Mouse (Mus musculus) neural tube, embryonic 10.5 days (tissue): ENCODE measurements around the gene Rab3ip.

ENCODE experiments used
- DNase-seq: peaks from one replicate; pipeline ENCODE4 v3.0.0-alpha.2; 2017; ENCODE audit warnings: low spot score; ENCODE audit errors: extremely low spot score

Gene Rab3ip

DNA sequence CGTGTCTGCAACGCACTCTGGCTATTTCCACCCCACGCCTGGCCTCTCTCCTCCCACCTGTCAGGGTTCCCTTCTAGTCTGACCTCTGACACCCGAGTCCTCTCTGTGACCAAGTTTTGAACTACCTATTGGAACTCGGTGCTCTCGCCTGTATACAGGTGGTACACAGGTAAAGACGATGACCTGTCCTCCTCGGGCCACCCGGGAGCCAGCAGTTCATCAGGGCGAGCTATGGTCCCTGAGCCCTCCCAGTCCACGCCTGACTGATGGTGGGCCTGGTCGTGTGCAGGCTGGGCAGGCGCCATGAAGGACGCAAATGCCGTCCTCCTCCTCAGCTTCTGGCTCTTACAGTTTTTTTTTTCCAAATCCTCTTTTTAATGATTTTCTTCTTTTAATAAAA is 29.2 kb downstream of the Rab3ip start:
- no peak for DNase-seq

DNA sequence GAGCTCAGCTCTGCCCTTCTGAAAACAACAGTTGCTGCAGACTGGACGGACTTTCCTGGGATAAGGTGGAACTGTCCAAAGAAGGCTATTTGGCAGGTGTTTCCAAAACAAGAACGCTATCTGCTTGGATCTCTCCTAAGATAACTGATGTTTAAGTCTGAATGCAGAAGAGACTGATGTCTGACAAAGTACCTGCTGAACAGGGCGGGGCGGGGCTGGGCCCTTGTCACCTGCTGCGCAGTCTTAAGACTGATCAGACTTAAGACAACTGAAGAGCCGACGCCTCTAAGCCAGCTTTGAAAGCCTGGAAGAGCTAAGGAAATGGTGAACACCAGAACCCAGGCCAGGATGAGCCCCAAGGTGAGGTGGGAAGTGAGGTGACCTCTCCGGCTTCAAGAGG is 29.9 kb downstream of the Rab3ip start:
- DNase-seq, result no peak

DNA sequence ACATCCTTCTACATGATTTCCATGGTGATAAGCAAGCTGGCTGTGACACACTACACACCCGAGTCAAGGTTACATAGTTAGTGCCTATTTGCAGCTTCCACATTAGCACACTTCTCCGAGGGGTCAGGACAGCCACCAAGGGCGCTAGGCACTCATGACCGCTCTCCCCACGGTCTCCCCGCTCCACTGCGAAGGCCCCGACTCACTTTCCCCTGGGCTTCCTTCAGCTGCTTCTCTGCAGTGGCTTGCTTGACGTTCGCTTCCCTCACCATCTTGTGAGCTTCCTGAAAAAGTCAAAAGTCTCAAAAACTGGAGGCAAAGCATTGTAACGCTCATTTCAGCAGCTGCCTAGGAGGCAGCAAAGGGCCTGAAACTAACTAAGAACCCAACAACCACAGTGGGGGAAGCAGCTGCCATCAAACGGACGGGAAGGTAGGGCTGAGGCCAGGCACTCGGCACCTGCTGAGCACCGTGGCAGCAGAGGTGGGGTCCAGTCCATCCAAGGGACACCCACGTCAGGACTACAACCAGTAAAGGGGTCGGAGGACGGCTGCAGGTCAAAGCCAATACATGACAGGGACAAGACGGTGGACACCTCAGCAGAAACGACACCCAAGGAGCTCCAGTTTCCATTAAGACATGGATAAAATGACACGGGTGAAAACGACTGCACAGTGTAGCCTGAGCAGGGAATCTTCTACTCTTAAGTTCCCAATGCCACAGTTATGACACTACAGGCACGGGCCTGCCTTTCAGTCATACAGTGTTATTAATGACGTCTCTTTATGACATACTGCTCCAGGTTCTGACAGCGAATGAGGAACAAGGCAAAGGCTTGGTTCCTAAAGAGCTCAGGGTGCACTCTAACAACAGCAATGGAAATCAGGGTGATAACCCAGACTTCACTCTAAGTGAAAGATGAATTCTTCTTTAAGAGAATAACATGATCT is 30.9 kb downstream of the Rab3ip start:
- no peak for DNase-seq

DNA sequence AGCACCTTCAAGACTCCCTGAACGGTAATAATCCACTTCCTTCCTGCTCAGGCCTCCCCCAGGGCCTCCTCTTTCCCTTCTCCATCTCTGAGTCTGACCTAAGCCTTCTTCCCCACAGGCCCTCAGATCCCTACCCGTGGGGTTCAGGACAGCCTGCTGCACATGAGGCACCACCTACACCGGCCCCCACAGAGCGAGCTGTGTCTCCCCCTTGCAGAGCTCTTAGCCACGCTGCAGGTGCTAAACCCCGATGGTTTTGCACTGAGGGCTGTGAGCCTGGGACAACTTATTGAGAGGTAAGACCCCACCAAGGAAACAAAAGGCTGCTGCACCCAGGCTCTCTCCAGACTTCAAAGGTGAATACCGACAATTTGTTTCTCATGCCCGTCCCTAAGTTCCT is 34.0 kb downstream of the Rab3ip start:
- DNase-seq, result no peak

DNA sequence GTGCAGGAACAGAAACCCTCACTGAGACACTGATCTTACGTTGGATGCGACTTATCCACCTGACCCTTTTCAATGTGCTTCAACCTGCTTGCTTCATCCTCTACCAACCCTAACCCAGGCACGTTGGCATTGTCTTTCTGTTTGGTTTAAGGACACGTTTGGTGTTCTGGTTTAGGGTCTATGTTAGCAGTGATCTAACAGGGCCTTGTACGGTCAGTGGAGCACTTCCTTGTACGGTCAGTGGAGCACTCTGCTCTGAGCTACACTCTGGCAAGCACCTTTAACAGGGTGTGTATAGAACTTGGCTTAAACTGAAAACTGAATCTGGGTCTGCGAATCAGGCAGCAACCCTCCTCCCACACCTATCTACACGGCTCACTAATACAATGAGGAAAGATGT is 35.3 kb downstream of the Rab3ip start:
- DNase-seq, result no peak

DNA sequence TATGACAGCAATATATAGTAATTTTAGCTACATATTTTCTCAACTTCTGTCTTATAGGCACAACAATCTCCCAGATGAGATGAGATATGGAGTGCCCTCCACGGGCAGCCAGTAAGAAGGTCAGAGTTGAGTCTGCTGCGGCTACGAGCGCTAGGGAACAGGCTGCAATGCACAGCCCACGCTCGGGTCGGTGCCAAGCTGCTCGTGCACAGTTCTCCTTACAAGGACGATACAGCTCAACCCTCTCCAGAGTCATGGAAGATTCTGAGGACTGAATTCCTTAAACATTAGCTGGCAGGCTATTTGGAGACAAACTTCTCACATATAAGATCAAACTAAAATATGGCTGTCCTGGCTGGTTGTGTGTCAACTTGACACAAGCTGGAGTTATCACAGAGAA is 36.0 kb downstream of the Rab3ip start:
- no peak for DNase-seq

DNA sequence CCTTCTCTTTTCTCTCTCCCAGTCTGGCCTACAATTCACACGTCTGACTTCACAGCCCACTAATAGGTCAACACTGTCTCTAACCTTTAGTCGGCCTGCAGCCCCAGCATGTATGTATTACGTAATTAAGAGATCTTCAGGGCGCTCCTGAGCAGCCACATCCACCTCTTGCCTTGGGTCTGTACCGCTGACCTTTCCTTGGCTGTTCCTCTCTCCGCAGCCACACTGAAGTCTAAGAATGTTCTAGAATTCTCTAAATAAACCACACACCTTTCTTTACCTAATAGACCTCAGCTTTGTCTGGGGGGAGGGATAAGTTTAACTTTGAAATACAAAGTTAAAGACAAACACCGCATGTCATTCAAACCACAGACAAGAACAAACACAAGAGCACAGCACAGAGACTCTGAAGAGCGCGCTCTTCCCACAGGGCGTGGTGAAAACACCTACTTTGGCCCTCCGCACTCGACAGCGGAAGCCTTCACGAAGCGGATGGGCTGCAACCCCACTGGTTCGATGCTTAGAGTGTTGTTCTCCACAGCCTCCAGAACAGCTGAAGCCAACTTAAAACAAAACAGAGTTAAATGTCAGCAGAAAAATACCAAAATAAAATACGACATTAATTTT is 36.8 kb downstream of the Rab3ip start:
- no peak for DNase-seq

DNA sequence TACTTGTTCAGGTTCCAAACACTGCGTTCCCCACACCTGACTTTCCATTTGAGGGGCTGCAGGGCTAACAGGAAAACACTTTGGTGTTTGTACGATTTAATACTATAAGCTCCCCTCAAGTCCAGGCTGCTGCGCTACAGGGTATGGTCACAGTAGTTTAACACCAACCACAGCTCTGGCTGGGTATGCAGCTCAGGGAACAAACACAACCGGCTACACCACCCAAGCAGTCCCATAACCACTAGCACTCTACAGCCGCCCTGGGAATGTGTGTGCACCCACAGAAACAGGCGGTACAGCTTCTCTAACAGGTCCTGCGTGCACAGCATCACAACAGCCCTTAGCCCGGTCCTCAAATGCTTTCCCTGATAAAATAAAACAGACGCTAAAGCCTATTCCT is 37.7 kb downstream of the Rab3ip start:
- DNase-seq, result no peak

DNA sequence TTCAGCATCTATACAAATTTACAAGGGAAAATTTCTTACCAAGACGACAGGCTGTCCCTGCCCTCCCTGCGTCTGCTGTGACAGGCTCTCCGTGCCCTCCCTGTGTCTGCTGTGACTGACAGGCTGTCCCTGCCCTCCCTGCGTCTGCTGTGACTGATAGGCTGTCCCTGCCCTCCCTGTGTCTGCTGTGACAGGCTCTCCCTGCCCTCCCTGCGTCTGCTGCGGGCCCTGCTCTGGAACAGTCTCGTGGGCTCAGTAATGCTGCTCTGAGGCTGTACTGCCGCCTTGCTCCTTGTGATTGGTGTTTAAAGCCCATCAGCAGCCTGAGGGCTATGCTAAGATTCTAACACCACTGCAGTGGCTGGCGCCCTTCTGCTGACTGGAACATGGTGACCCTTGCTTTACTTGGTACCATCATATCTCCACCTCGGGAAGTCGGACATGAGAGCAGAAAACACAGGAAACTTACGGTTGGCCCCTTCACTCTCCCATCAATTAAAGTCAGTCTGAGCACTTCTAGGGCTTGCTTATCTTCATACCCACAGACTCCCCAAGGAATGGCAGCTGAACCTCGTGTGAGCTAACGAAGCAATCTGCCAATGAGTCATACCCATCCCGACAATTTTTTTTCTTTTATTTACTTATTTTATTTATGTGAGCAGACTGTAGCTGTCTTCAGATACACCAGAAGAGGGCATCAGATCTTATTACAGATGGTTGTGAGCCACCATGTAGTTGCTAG is 41.5 kb downstream of the Rab3ip start:
- DNase-seq, result no peak

DNA sequence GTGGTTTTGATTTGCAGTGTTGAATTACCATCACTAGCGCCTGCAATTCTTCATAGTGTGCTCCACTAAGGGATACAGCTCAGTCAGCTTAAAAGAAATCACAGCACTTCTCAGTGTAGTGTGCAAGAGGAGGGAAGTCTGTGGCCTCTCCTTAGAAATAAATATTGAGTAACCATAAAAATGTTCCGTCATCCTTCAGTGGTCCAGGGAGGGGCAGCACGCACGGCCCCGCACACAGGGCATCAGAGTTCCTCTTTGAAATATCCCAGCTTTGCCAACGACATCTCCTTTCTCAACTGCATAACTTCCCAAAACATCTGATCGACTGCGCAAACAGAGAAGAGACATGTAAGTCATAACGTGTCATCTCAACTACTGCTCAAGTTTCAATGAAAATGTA is 43.8 kb downstream of the Rab3ip start:
- no peak for DNase-seq

DNA sequence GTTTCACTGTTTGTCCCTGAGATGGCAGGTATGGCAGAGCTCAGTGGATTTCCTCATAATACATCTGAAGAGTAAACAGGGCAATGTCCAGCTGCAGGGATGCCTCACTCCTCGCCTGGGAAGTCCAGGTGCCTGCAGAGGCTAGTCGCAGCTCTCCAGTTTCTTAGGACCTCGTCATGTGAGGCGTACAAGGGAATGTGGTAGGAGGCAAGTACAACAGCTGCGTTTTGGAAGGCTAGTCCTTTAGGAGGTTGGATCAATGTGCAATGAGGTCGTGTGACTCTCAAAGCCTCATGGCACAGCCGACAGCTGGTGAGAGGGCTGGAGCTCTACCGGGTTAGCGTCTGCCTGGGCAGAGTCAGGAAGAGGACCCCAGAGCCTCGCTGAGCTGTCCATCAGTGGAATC is 46.1 kb downstream of the Rab3ip start:
- DNase-seq, result no peak

DNA sequence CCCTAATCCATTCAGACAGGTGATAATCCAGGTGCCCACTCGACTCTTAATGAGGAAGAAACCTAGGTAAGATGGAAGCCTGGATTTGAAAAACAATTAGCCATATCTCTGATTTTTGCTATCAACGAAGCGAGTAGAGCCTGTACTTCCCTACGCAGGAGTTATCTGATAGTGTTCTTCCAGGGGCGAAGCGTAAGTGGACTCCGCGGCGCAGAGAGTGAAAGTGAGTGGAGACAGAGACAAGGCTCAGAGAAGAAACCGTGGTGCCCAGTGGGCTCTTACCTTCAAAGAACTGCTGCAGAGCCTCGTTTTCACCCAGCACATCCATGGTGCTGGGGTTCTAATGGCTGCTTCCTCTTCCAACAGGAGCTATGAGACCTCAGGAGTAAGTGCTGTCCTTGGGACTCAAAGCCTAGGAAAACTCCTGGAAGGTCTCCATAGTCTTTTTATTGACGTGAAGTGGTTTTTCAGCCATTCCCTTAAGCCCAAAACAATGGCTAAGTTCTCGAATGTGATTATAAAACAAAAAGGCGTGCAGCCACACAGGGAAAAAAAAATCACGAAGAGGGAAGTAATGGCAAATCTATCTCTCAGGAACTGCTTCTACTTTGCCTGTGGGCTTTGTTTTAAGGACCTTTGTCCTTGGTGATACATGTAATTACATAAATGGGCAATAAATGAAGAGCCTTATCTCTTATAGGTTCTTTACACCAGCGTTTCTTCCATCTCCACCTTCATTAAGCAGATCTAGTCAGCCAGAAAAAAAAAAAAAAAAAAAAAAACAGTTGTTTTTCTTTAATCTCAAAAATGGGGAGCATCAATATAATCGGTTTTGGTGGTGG is 54.0 kb downstream of the Rab3ip start, which contains the start of gene Myrfl:
Myrfl (minus strand) TSS at position 584 of the 842 bp plus-strand sequence.
- DNase-seq, result no peak

DNA sequence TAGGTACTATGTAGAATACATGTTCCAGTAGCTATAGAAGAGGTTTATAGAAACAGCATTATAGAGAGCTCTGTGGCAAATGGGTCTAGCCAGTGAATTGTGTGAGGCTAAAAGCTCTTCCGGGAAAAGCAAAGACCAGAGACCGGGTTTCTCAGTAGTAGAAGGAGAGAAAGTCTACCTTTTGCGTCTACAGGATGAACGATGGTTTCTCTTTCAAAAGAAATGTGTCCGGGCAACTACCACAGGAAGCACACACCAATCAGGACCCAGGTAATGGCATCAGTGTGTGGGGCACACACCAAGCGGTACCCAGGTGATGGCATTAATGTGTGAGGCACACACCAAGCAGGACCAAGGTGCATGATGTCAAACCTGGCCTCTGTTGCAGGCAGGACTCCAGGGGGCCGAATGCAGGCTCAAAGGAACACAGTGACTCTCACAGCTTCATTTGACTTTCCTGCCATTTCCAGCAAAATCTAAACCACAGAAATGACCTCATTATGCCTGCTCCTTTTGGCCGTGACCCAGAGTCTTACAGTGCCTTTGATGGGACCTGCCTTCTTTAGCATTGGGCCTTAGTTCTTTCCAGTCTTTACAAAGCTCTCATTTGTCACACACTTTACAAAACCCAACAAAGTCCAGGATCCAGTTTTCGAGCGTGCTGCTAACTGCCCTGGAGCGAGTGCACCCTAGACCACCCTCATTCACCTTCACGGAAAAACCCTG is 55.3 kb downstream of the Rab3ip start:
- no peak for DNase-seq

DNA sequence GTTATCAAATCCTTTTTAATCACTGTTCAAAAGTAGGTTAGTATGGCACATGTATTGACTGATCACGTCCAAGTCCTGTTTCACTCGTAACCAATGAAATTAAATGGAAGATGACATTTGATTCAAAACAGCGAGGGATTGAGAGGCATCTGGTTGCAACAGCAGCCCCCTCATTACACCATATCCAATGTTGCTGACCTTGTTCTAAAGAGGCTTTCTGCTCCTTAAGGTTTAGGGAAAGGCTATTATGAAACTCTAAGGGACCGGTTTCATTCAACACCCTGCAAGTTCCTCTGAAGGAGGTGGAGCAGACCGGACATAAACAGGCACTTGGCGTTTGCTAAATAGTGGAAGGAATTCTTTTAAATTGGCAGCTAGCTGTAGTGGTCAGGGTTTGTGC is 56.0 kb downstream of the Rab3ip start:
- DNase-seq, result no peak

DNA sequence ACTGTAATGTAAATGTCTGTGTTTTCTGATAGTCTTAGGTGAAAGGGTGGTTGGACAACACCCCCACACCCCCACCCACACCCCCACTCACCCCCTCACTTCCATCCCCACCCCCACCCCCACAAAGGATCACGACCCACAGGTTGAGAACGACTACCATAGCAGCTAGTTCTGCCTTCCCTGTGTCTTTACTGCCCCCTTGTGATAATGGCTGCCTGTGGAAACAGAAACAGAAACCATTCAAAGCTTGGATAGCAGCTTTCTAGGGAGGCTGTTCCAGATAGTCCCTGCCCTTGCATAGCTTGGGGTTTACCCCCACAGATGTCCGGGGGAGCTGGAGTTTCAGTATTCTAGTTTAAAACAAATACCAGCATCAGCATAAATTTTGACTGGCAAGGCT is 56.8 kb downstream of the Rab3ip start:
- no peak for DNase-seq

DNA sequence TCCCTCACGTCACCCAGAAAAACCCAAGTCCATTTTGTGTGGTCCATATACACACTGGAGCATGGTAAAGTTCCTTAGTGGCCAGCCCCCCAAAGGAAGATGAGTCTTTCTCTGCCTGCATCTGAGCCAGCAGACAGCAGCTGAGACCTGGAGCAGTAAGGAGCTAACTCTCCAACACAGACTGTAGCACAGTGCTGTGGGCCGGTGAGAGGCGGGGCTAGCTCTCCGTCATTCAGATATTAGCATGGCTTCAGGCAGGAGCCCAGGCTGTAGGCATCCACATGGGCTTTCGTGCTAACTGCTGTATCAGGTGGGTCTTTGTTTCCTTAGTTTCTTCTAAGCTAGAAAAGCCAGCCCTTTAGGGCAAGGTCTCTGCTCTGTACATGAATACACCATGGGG is 60.0 kb downstream of the Rab3ip start:
- no peak for DNase-seq

DNA sequence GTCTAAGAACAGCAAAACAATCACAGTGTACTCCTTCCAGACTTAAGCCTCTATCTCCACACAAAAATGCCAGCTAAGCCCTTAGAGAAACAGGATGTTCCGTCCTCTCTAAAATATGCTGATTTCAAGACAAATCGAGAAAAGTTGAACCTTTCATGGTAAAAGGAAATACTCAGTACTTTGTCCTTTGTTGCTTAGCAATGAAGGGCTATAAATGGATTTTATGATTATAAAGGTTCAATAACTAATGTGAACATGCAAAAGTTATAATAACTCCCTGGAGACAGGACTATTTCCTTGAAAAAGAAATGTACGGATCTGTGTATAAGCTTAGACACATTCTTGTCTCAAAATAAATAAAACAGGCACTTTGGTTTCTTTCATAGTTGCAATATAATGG is 66.0 kb downstream of the Rab3ip start:
- no peak for DNase-seq

DNA sequence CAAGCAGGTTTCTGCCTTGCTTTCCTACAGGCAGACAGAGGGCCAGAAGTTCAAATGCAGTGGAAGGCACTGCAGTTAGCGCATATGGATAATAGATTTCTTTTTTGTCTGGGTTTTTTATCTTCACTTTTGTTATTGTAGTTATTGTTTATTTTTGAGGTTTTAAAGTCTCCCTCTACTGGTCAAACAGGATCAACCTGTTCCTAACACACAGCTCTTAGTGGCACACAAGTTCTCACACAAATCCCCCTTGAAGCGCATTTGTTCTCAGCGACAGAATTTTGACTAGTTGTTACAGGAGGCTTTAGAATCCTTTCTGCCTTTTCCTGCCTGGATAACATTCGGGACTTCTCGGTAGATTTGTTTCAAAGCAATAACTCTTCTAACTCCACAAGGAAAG is 67.0 kb downstream of the Rab3ip start:
- DNase-seq, result no peak

DNA sequence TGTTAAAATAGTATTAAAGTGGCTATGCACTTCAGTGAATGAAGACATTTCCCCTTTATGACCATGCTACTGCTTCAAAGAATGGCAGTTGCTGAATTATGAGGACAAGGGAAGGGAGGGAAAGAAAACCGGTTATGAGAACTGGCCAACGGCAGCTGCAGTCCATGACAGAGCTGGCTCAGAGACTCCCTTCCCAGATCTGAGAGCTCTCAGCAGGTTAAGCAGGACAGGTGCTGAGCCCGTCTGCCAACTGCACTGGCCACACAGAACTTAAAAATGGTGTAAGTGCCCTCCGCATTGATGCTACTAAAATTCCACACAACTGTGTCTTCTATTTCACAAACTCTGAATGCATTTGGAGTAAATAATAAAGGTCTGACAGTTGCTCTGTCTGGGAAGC is 73.1 kb downstream of the Rab3ip start:
- no peak for DNase-seq

DNA sequence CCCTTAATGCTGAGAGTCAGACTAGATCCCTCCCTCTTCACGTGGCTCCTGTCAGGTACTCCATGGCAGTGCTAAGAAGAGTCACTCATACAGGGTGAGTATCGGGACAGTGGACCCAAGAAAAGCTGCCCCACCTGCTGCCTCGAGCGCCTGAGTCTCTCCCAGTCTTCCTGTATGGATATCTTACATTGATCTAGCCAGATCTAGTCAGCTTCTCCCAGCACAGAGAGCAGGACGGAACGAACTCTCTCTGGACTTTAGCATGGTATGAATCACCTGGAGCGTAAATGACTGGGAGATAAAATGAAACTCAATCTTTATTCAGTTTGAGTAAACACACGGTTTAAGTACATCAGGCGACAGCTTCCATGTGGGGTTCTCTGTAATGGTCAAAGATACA is 76.1 kb downstream of the Rab3ip start:
- no peak for DNase-seq

DNA sequence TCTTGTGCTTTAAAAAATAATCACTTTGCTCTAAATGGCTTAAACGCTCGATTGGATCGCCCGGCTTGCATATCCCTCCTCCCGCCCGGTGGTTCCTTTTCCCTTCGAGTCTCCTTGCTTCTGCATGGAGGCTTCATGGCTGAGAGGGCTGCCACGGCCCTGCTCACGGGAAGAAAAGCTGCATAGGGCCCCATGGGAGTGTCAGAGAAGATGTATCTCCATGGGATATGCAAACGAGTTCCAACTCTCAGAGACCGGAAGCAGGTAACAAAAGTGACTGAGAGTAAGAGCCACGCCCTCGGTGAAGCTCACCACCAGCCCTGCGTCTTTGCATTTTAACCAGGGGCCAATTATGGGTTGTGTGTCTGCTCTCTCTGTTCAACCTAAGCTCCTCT is 78.6 kb downstream of the Rab3ip start:
- no peak for DNase-seq
